ENCODE assay signal across 16 mouse cellular contexts in genomic region chr9:111123336-111123735, GRCm38 (mm10). TPM values are rescaled to one million over a fixed set of nuclear protein-coding genes. Genes with fewer than 3 reads are reported as not detected.
A peak's percentile ranks its signal among the peaks of the same experiment; 100 is the strongest.
DNase-seq lines count a peak whose midpoint lies in the region; ATAC-seq and TF ChIP-seq lines count a peak whose summit lies in the region.
"Had no signal": no experiment of that assay in that cellular context is flagged by ENCODE, and none has a peak within 500 bp of the region (broad histone marks: within the 10 kb centered on the region; RNA-seq: fewer than 3 reads in every experiment).

No protein-coding gene starts in this region.

- H3K27me3 ChIP-seq in heart, postnatal 0 days (ENCODE audit: control insufficient read depth, insufficient read depth, low read length): no peaks in the 10 kb centered on the region
- no peaks in the 10 kb centered on the region for H3K27me3 ChIP-seq in liver, embryonic 15.5 days
- H3K27me3 ChIP-seq in liver, embryonic 11.5 days (replicated peaks; ENCODE audit: control insufficient read depth, insufficient read depth, low read length): no peaks in the 10 kb centered on the region
- no peaks in the 10 kb centered on the region for H3K27me3 ChIP-seq in small intestine, adult 2 months (ENCODE audit: control insufficient read depth, insufficient read depth, low read length)
- H3K27me3 ChIP-seq: liver, embryonic 13.5 days had no signal

- H3K36me3 ChIP-seq in heart, postnatal 0 days (replicated peaks; ENCODE audit: control insufficient read depth, insufficient read depth, low read length): no peaks in the 10 kb centered on the region
- 0 out of 2 replicates have a peak, but pooled peaks cover 4% of the 10 kb centered on the region for H3K36me3 ChIP-seq in liver, embryonic 15.5 days (replicated peaks)
- no peaks in the 10 kb centered on the region for H3K36me3 ChIP-seq in liver, embryonic 11.5 days (ENCODE audit: control insufficient read depth, insufficient read depth, low read length)
- no peaks in the 10 kb centered on the region; the same call in 1 of the 2 replicates for H3K36me3 ChIP-seq in small intestine, adult 2 months (ENCODE audit: control insufficient read depth, insufficient read depth, low read length)

- 38% methylated on average over 2 of the region's 2 CpGs for WGBS in heart, postnatal 0 days
- 42% methylated on average over 2 of the region's 2 CpGs for WGBS in liver, embryonic 15.5 days (ENCODE audit: insufficient replicate concordance)
- WGBS in liver, embryonic 11.5 days: 63% methylated on average over 2 of the region's 2 CpGs
- 27% methylated on average over 2 of the region's 2 CpGs for WGBS in small intestine, adult 2 months

- peak overlapping the region; percentile 20; the same call in 1 of the 2 replicates for H3K4me2 ChIP-seq in heart, postnatal 0 days (ENCODE audit: low read depth, low read length)
- no peak overlapping the region for H3K4me2 ChIP-seq in liver, embryonic 15.5 days
- no peak overlapping the region for H3K4me2 ChIP-seq in liver, embryonic 11.5 days
- H3K4me2 ChIP-seq: liver, embryonic 13.5 days; midbrain, embryonic 11.5 days had no signal

- no peak for ATAC-seq in heart, postnatal 0 days (ENCODE audit: insufficient read depth, low read depth)
- no peak for ATAC-seq in liver, embryonic 15.5 days (ENCODE audit: insufficient read depth)
- ATAC-seq in liver, embryonic 11.5 days (replicated peaks; ENCODE audit: low FRiP score): no peak
- ATAC-seq: forebrain, postnatal 0 days; hindbrain, postnatal 0 days had no signal

- TF ChIP-seq EP300 in heart, postnatal 0 days (IDR thresholded peaks at IDR 0.05; ENCODE audit: low read depth): no peak

- no peaks in the 10 kb centered on the region for H3K9me3 ChIP-seq in heart, postnatal 0 days (replicated peaks; ENCODE audit: control insufficient read depth, low read length)
- H3K9me3 ChIP-seq in liver, embryonic 15.5 days (replicated peaks): no peaks in the 10 kb centered on the region
- H3K9me3 ChIP-seq in liver, embryonic 11.5 days (ENCODE audit: control insufficient read depth, low read length): no peaks in the 10 kb centered on the region
- H3K9me3 ChIP-seq: liver, embryonic 13.5 days had no signal

- intact Hi-C loops in heart, postnatal 36 days (cut with DNase I): no loop called here
- intact Hi-C loops in heart, postnatal 10 days (cut with DNase I): no loop called here

- H3K27ac ChIP-seq in heart, postnatal 0 days (ENCODE audit: low read depth): peak overlapping the region; percentile 89
- 0 out of 2 replicates have a peak overlapping the region, but pooled peaks have one; percentile 24 for H3K27ac ChIP-seq in liver, embryonic 15.5 days (replicated peaks)
- H3K27ac ChIP-seq in liver, embryonic 11.5 days (ENCODE audit: low read depth, low read length): no peak overlapping the region
- H3K27ac ChIP-seq in small intestine, adult 2 months (ENCODE audit: insufficient read depth, low read depth, low read length): peak overlapping the region; percentile 92
- H3K27ac ChIP-seq: hindbrain, postnatal 0 days; layer of hippocampus, adult 2 months; liver, embryonic 13.5 days had no signal

- no peak overlapping the region for H3K4me3 ChIP-seq in heart, postnatal 0 days (ENCODE audit: low read depth, low read length)
- no peak overlapping the region for H3K4me3 ChIP-seq in liver, embryonic 15.5 days (replicated peaks)
- no peak overlapping the region for H3K4me3 ChIP-seq in liver, embryonic 11.5 days (ENCODE audit: low read depth, low read length)
- no peak overlapping the region for H3K4me3 ChIP-seq in small intestine, adult 2 months (ENCODE audit: low read depth, low read length)
- H3K4me3 ChIP-seq: layer of hippocampus, adult 2 months; liver, embryonic 13.5 days had no signal

- no peak for TF ChIP-seq POLR2A in small intestine, adult 2 months (IDR thresholded peaks at IDR 0.05; ENCODE audit: low read depth, low read length)

- H3K4me1 ChIP-seq in heart, postnatal 0 days (ENCODE audit: control insufficient read depth, insufficient read depth): peaks cover 69% of the 10 kb centered on the region
- H3K4me1 ChIP-seq in liver, embryonic 15.5 days (replicated peaks): peaks cover 64% of the 10 kb centered on the region
- H3K4me1 ChIP-seq in liver, embryonic 11.5 days (replicated peaks; ENCODE audit: control insufficient read depth, insufficient read depth, low read length): peaks cover 18% of the 10 kb centered on the region
- H3K4me1 ChIP-seq in small intestine, adult 2 months (ENCODE audit: control insufficient read depth, insufficient read depth, insufficient read length, low read length): peaks cover 16% of the 10 kb centered on the region

- TF ChIP-seq CTCF in heart, postnatal 0 days (IDR thresholded peaks at IDR 0.05; ENCODE audit: low read depth): no peak
- no peak for TF ChIP-seq CTCF in small intestine, adult 2 months (IDR thresholded peaks at IDR 0.05; ENCODE audit: extremely low read depth, insufficient read length, insufficient replicate concordance, low read depth, low read length)

- peak; percentile 23 for DNase-seq in heart, adult 11 months
- no peak for DNase-seq in heart, postnatal 36 days
- DNase-seq in heart, postnatal 0 days (ENCODE audit: low spot score): no peak
- no peak for DNase-seq in heart, postnatal 10 days
- DNase-seq in liver, embryonic 11.5 days (ENCODE audit: low spot score): no peak
- DNase-seq in right cerebral cortex, postnatal 4 days: no peak
- DNase-seq: cerebellum, adult 9-11 months; forebrain, postnatal 0 days; liver, embryonic 13.5 days; right cerebral cortex, postnatal 14 days; thymus, postnatal 36 days had no signal

- 0 out of 2 replicates have a peak overlapping the region, but pooled peaks have one; percentile 35 for H3K9ac ChIP-seq in heart, postnatal 0 days (replicated peaks; ENCODE audit: low read depth, low read length)
- no peak overlapping the region for H3K9ac ChIP-seq in liver, embryonic 15.5 days
- no peak overlapping the region for H3K9ac ChIP-seq in liver, embryonic 11.5 days (ENCODE audit: low read depth, low read length)
- H3K9ac ChIP-seq: forebrain, postnatal 0 days; liver, embryonic 13.5 days had no signal

RNA-seq across cellular contexts. Expression of gene Lrrfip2, which starts 5.9 kb away (rescaled TPM):
- total RNA-seq in heart, postnatal 36 days (2021): 10 to 100 TPM; 93.5 to 97.6 TPM
- total RNA-seq in heart, postnatal 0 days (2014; rRNA removed; ENCODE audit: low replicate concordance): 82.4 and 86.6 TPM in 2 replicates
- 62.6 and 73.9 TPM in 2 replicates for polyA plus RNA-seq in heart, postnatal 0 days (2015; fragmentation: Nextera tagmentation; extraction: Ambion mirVana)
- 100 to 1,000 TPM; 105 to 108 TPM for total RNA-seq in heart, postnatal 10 days (2021)
- 17.7 and 17.9 TPM in 2 replicates for polyA plus RNA-seq in liver, embryonic 15.5 days (2015; fragmentation: Nextera tagmentation; extraction: Ambion mirVana)
- polyA plus RNA-seq in liver, embryonic 11.5 days (2014; fragmentation: Nextera tagmentation; extraction: Ambion mirVana): 40.0 and 40.3 TPM in 2 replicates
- 3.7 and 15.3 TPM in 2 replicates for polyA plus RNA-seq in small intestine, adult 2 months (2012; rRNA removed)
